ENCODE assay signal across 27 mouse cellular contexts in the genomic region with DNA sequence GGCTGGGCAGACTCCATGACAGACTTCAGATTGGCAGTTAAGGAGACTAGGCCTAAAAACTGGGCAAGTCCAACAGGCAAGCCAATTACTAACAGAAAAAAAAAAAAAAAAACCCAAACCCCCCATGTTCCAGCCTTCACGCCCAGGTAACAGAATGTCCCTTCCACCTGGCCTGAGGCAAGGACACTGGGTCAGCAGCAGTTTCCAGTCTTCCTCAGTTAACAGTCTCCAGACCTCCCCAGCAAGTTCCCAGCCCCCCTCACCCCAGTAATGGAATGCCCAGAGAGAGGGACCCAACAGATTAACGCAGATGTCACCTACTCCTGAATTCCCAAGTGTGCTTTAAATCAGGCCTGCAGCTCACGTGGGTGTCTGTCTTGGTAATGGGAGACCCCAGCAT. TPM values are rescaled to one million over a fixed set of nuclear protein-coding genes. Genes with fewer than 3 reads are reported as not detected.
DNase-seq lines count a peak whose midpoint lies in the region; ATAC-seq lines count a peak whose summit lies in the region.
"Had no signal": no experiment of that assay in that cellular context is flagged by ENCODE, and none has a peak within 500 bp of the region (broad histone marks: within the 10 kb centered on the region; RNA-seq: fewer than 3 reads in every experiment).

No protein-coding gene starts in this region.

- H3K4me3 ChIP-seq in kidney, embryonic 15.5 days (replicated peaks), result no peak overlapping the region
- no peak overlapping the region for H3K4me3 ChIP-seq in midbrain, embryonic 11.5 days (ENCODE audit: low read depth, low read length)
- H3K4me3 ChIP-seq in midbrain, embryonic 13.5 days (replicated peaks), result no peak overlapping the region
- H3K4me3 ChIP-seq: gastrocnemius, adult 2 months; hindbrain, embryonic 12.5 days; hindbrain, embryonic 15.5 days had no signal

- H3K4me1 ChIP-seq in kidney, embryonic 15.5 days, result peaks cover 14% of the 10 kb centered on the region
- H3K4me1 ChIP-seq in midbrain, embryonic 11.5 days (ENCODE audit: control insufficient read depth, insufficient read depth, low read length), result no peaks in the 10 kb centered on the region
- H3K4me1 ChIP-seq in midbrain, embryonic 13.5 days (replicated peaks), result 0 out of 2 replicates have a peak, but pooled peaks cover 3% of the 10 kb centered on the region
- H3K4me1 ChIP-seq: hindbrain, embryonic 12.5 days; hindbrain, embryonic 15.5 days had no signal

- no peaks in the 10 kb centered on the region for H3K9me3 ChIP-seq in kidney, embryonic 15.5 days (replicated peaks)
- H3K9me3 ChIP-seq in midbrain, embryonic 11.5 days (ENCODE audit: control insufficient read depth, low read length), result no peaks in the 10 kb centered on the region
- H3K9me3 ChIP-seq in midbrain, embryonic 13.5 days, result no peaks in the 10 kb centered on the region
- H3K9me3 ChIP-seq: G1E; hindbrain, embryonic 12.5 days; hindbrain, embryonic 15.5 days had no signal

- H3K4me2 ChIP-seq in kidney, embryonic 15.5 days, result no peak overlapping the region
- no peak overlapping the region for H3K4me2 ChIP-seq in midbrain, embryonic 11.5 days
- H3K4me2 ChIP-seq in midbrain, embryonic 13.5 days (replicated peaks), result no peak overlapping the region
- H3K4me2 ChIP-seq: heart, embryonic 11.5 days; hindbrain, embryonic 12.5 days; hindbrain, embryonic 15.5 days had no signal

- no peak for ATAC-seq in kidney, embryonic 15.5 days (replicated peaks; ENCODE audit: low FRiP score)
- ATAC-seq in midbrain, embryonic 11.5 days (ENCODE audit: low FRiP score), result no peak
- no peak for ATAC-seq in midbrain, embryonic 13.5 days
- ATAC-seq: forebrain, embryonic 14.5 days; forebrain, postnatal 0 days; Patski had no signal

- no peak overlapping the region for H3K27ac ChIP-seq in kidney, embryonic 15.5 days
- no peak overlapping the region for H3K27ac ChIP-seq in midbrain, embryonic 11.5 days (ENCODE audit: low read depth, low read length)
- no peak overlapping the region for H3K27ac ChIP-seq in midbrain, embryonic 13.5 days
- H3K27ac ChIP-seq: gastrocnemius, adult 2 months; hindbrain, embryonic 12.5 days; hindbrain, embryonic 15.5 days had no signal

- WGBS in kidney, embryonic 15.5 days, result 67% methylated on average over 3 of the region's 3 CpGs
- WGBS in midbrain, embryonic 11.5 days, result 69% methylated on average over 3 of the region's 3 CpGs
- WGBS in midbrain, embryonic 13.5 days, result 57% methylated on average over 3 of the region's 3 CpGs

- no peaks in the 10 kb centered on the region for H3K27me3 ChIP-seq in kidney, embryonic 15.5 days
- H3K27me3 ChIP-seq in midbrain, embryonic 11.5 days (ENCODE audit: control insufficient read depth, insufficient read depth, low read length), result no peaks in the 10 kb centered on the region
- H3K27me3 ChIP-seq in midbrain, embryonic 13.5 days, result no peaks in the 10 kb centered on the region
- H3K27me3 ChIP-seq: hindbrain, embryonic 12.5 days; hindbrain, embryonic 15.5 days had no signal

- no peaks in the 10 kb centered on the region for H3K36me3 ChIP-seq in kidney, embryonic 15.5 days
- no peaks in the 10 kb centered on the region for H3K36me3 ChIP-seq in midbrain, embryonic 11.5 days (ENCODE audit: control insufficient read depth, insufficient read depth, low read length)
- no peaks in the 10 kb centered on the region for H3K36me3 ChIP-seq in midbrain, embryonic 13.5 days
- H3K36me3 ChIP-seq: G1E; hindbrain, embryonic 12.5 days; hindbrain, embryonic 15.5 days had no signal

- DNase-seq in kidney, adult 18-20 months, result peak; percentile 50
- DNase-seq in midbrain, embryonic 11.5 days (ENCODE audit: low spot score, missing footprints), result peak; percentile 78
- DNase-seq in kidney, postnatal 36 days, result peak; percentile 66 to 73
- DNase-seq in liver, result no peak
- DNase-seq: adrenal gland, postnatal 10 days; adrenal gland, postnatal 36 days; B cell, adult 2 months; cerebellum, adult 18-20 months; cerebellum, adult 9-10 months; cerebellum, postnatal 14 days; forebrain, postnatal 0 days; gastrocnemius, adult 2 months; gastrocnemius, postnatal 14 days; heart, adult 11 months had no signal

- H3K9ac ChIP-seq in kidney, embryonic 15.5 days, result no peak overlapping the region
- no peak overlapping the region for H3K9ac ChIP-seq in midbrain, embryonic 11.5 days (ENCODE audit: low read length)
- no peak overlapping the region for H3K9ac ChIP-seq in midbrain, embryonic 13.5 days (replicated peaks)
- H3K9ac ChIP-seq: forebrain, postnatal 0 days; hindbrain, embryonic 12.5 days; hindbrain, embryonic 15.5 days had no signal

RNA-seq across cellular contexts. Expression of gene Odf4, which starts 3.7 kb away (rescaled TPM):
- not detected in 2 replicates for polyA plus RNA-seq in kidney, embryonic 15.5 days (2015; fragmentation: Nextera tagmentation; extraction: Ambion mirVana)
- polyA plus RNA-seq in midbrain, embryonic 11.5 days (2014; fragmentation: Nextera tagmentation; extraction: Ambion mirVana), result not detected in 2 replicates
- polyA plus RNA-seq in midbrain, embryonic 13.5 days (2015; fragmentation: Nextera tagmentation; extraction: Ambion mirVana), result 0.57 and 0.73 TPM in 2 replicates
- polyA plus RNA-seq: embryonic facial prominence, embryonic 11.5 days; embryonic facial prominence, embryonic 14.5 days; forebrain, embryonic 11.5 days; forebrain, embryonic 14.5 days; G1E; heart, embryonic 11.5 days; heart, embryonic 14.5 days; heart, postnatal 0 days; hindbrain, embryonic 12.5 days; Patski had no signal

RNA-seq across cellular contexts. Expression of gene Rpl26, which starts 21.8 kb away (rescaled TPM):
- polyA plus RNA-seq in kidney, embryonic 15.5 days (2015; fragmentation: Nextera tagmentation; extraction: Ambion mirVana), result 1,042 and 1,119 TPM in 2 replicates
- polyA plus RNA-seq in midbrain, embryonic 11.5 days (2014; fragmentation: Nextera tagmentation; extraction: Ambion mirVana), result 841 and 881 TPM in 2 replicates
- 718 and 727 TPM in 2 replicates for polyA plus RNA-seq in midbrain, embryonic 13.5 days (2015; fragmentation: Nextera tagmentation; extraction: Ambion mirVana)

RNA-seq across cellular contexts. Expression of gene Arhgef15, which starts 34.1 kb away (rescaled TPM):
- polyA plus RNA-seq in kidney, embryonic 15.5 days (2015; fragmentation: Nextera tagmentation; extraction: Ambion mirVana), result 15.8 and 19.6 TPM in 2 replicates
- polyA plus RNA-seq in midbrain, embryonic 11.5 days (2014; fragmentation: Nextera tagmentation; extraction: Ambion mirVana), result 3.7 and 4.2 TPM in 2 replicates
- 12.1 and 13.6 TPM in 2 replicates for polyA plus RNA-seq in midbrain, embryonic 13.5 days (2015; fragmentation: Nextera tagmentation; extraction: Ambion mirVana)
- polyA plus RNA-seq: G1E had no signal

RNA-seq across cellular contexts. Expression of gene Rnf222, which starts 34.8 kb away (rescaled TPM):
- polyA plus RNA-seq in kidney, embryonic 15.5 days (2015; fragmentation: Nextera tagmentation; extraction: Ambion mirVana), result 0.18 and 0.27 TPM in 2 replicates
- polyA plus RNA-seq in midbrain, embryonic 11.5 days (2014; fragmentation: Nextera tagmentation; extraction: Ambion mirVana), result 0.04 and 0.07 TPM in 2 replicates
- polyA plus RNA-seq in midbrain, embryonic 13.5 days (2015; fragmentation: Nextera tagmentation; extraction: Ambion mirVana), result 0.04 and 0.05 TPM in 2 replicates
- polyA plus RNA-seq: forebrain, embryonic 11.5 days; forebrain, embryonic 14.5 days; forebrain, postnatal 0 days; G1E; heart, embryonic 14.5 days; hindbrain, embryonic 12.5 days; hindbrain, embryonic 15.5 days; Patski had no signal

RNA-seq across cellular contexts. Expression of gene Slc25a35, which starts 44.7 kb away (rescaled TPM):
- polyA plus RNA-seq in kidney, embryonic 15.5 days (2015; fragmentation: Nextera tagmentation; extraction: Ambion mirVana), result 4.8 and 5.0 TPM in 2 replicates
- polyA plus RNA-seq in midbrain, embryonic 11.5 days (2014; fragmentation: Nextera tagmentation; extraction: Ambion mirVana), result 1.1 and 1.2 TPM in 2 replicates
- polyA plus RNA-seq in midbrain, embryonic 13.5 days (2015; fragmentation: Nextera tagmentation; extraction: Ambion mirVana), result 1.2 and 1.3 TPM in 2 replicates
